Mouse (Mus musculus) cortical plate, adult 2 months (tissue): ENCODE measurements around the gene Dcun1d4.

ENCODE experiments used
- CTCF ChIP-seq: fragments of 200-500 bp; IDR thresholded peaks from 2 replicates; pipeline ENCODE4 v1.5.1; 2011; ENCODE audit warnings: mild to moderate bottlenecking, control low read depth, low read length; ENCODE audit not compliant: insufficient read depth; ENCODE audit errors: extremely low read depth
- POLR2A ChIP-seq: fragments of 200-500 bp; IDR thresholded peaks from 2 replicates; pipeline ENCODE4 v1.6.1; 2011; ENCODE audit warnings: mild to moderate bottlenecking, low read length, control low read depth; ENCODE audit not compliant: insufficient read depth; ENCODE audit errors: extremely low read depth

DNA sequence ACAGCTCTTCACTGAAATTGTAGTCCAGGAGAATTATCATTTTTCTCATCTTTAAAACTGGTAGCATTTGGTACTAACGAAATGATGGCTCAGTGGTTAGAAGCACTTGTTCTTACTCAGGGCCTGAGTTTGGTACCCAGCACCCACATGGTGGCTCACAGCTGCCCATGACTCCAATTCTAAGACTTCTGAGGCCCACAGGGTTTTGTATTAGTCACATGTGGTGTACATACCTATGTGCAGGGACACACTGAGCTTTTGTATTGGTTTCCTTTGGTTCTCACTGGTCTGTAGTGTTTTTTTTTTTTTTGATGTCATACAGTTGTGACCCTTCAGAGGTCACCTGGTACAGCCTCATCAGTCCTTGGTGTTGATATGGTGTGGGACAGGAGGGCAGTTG lies 68.0 kb downstream of the Dcun1d4 start:
- no peak for TF ChIP-seq CTCF
- TF ChIP-seq POLR2A, result no peak
